Mouse (Mus musculus) limb, embryonic 14.5 days (tissue): Measurements from ENCODE around the gene P2rx1. TPM values are rescaled to one million over a fixed set of nuclear protein-coding genes. Genes with fewer than 3 reads are reported as not detected.

Source experiments
- ATAC-seq: fragments of 200-750 bp; cut with Nextera tagmentation; 2 replicates; pipeline ENCODE4 v1.8.0; 2017; ENCODE audit warnings: low read depth, moderate number of reproducible peaks, moderate TSS enrichment; ENCODE audit not compliant: low FRiP score
- DNase-seq: peaks from one replicate; pipeline ENCODE4 v3.0.0-alpha.2; 2015; ENCODE audit warnings: low spot score
- H3K27ac ChIP-seq: fragments of 300-500 bp; sonication (generic); replicated peaks from 2 replicates; pipeline ENCODE4 v1.5.1; 2014; ENCODE audit warnings: low read depth, mild to moderate bottlenecking, low read length, moderate library complexity, mixed read lengths
- H3K27me3 ChIP-seq: fragments of 300-500 bp; sonication (generic); 2 replicates; pipeline ENCODE4 v1.6.1; 2014; ENCODE audit warnings: low read length, mixed read lengths; ENCODE audit not compliant: control insufficient read depth, insufficient read depth
- H3K36me3 ChIP-seq: fragments of 300-500 bp; sonication (generic); 2 replicates; pipeline ENCODE4 v1.6.1; 2014; ENCODE audit warnings: mild to moderate bottlenecking, low read length, moderate library complexity, mixed read lengths; ENCODE audit not compliant: control insufficient read depth, insufficient read depth
- H3K4me1 ChIP-seq: fragments of 300-500 bp; sonication (generic); 2 replicates; pipeline ENCODE4 v1.6.1; 2014; ENCODE audit warnings: antibody characterized with exemption, low read length, mixed read lengths; ENCODE audit not compliant: control insufficient read depth, insufficient read depth
- H3K4me2 ChIP-seq: fragments of 300-500 bp; sonication (generic); replicated peaks from 2 replicates; pipeline ENCODE4 v1.6.1; 2014; ENCODE audit warnings: low read depth, mild to moderate bottlenecking, low read length, moderate library complexity; ENCODE audit not compliant: severe bottlenecking
- H3K4me3 ChIP-seq: fragments of 300-500 bp; sonication (generic); replicated peaks from 2 replicates; pipeline ENCODE4 v1.5.1; 2014; ENCODE audit warnings: low read length
- H3K9ac ChIP-seq: fragments of 300-500 bp; sonication (generic); 2 replicates; pipeline ENCODE4 v1.6.1; 2014; ENCODE audit warnings: mild to moderate bottlenecking, low read depth, low read length, moderate library complexity; ENCODE audit not compliant: severe bottlenecking
- H3K9me3 ChIP-seq: fragments of 300-500 bp; sonication (generic); 2 replicates; pipeline ENCODE4 v1.6.1; 2016; ENCODE audit warnings: low read length; ENCODE audit not compliant: control insufficient read depth
- POLR2A ChIP-seq: fragments of 200-500 bp; IDR thresholded peaks from 2 replicates; pipeline ENCODE4 v1.8.0; 2012; ENCODE audit warnings: inconsistent platforms, mild to moderate bottlenecking, moderate library complexity, borderline replicate concordance; ENCODE audit not compliant: insufficient read depth, insufficient read length; ENCODE audit errors: extremely low read depth
- WGBS: fragments of 180-500 bp; shearing (Covaris S2); extraction: QIAGEN DNeasy Blood & Tissue Kit; methylation state at CpG from one replicate; pipeline ENCODE4 v1.1.7; 2014; 5-methylcytosine and 5-hydroxymethylcytosine counted together
- polyA plus RNA-seq, 2 experiments: library from polyadenylated mRNA; depleted of rRNA in 1 of 2; stranded (reverse) in 1 of 2; unstranded in 1 of 2; fragments of >200 nt; fragmentation: Nextera tagmentation in 1 of 2; extraction: Ambion mirVana in 1 of 2; gene quantifications; 2 replicates each; pipeline versions ENCODE4 v1.2.1 to v1.2.3; 2012 to 2014

P2rx1 gene
- polyA plus RNA-seq, 2 experiments = 1.8 to 2.2 TPM

DNA sequence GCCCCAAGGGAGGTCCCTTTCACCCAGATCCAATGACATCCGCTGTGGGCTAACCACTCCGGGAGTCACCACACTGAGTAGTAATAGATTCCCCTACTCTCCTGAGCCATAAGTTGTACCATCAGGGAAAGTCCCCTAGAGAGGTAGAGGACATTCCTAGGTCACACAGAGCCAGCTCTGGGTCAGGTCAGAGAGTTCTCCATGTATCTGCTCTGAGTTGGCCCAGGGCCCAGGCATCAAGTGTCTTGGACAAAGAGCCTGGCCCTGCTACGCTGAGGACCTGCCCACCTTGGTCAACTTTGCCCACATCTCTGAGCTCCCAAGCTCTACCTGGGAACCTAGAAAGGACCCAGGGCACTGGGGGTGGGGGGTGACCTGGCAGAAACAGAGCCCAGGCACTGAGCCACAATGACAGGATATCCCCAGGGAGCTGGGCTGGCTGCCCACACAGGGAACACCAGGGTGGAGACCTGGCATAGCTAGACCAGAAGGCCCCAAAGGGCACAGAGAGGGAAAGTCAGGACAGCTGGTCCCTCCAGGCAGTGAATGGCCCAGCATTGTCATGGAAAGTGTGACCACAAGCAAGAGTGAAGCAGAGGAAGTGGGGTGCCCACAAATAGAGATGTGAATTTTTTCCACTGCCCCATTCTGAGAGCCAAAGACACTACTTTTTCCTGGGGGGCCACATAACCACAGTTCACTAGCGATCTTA, 45.3 kb upstream of the P2rx1 start:
- Histone ChIP-seq H3K4me3 (no peak overlapping the region), H3K27ac (no peak overlapping the region), H3K27me3 (no peaks in the 10 kb centered on the region), H3K9me3 (no peaks in the 10 kb centered on the region), H3K9ac (no peak overlapping the region), H3K36me3 (no peaks in the 10 kb centered on the region), H3K4me2 (no peak overlapping the region), H3K4me1 (0 out of 2 replicates have a peak, but pooled peaks cover 4% of the 10 kb centered on the region)
- no peak for ATAC-seq
- TF ChIP-seq POLR2A = no peak
- 89% methylated on average over 4 of the region's 4 CpGs for WGBS
- no peak for DNase-seq

DNA sequence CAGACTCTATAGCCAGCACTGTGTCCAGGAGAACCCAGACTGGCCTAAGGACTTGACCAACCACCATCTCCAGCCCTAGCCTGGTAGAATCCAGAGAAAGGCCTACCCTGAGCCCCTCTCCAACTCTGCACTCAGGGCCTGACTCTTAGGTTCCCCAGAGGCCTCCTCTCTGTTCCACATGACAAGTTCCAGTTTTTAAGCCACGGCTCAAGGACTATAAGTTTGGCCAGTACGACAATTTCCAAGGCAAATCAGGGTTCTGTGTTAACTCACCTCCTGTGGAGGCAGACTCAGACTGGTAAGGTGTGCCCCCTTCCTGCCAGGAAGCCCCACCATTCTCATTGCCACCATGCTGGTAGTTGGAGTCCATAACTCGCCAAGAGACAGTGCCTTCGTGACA, 44.7 kb upstream of the P2rx1 start:
- Histone ChIP-seq H3K36me3 (no peaks in the 10 kb centered on the region), H3K4me1 (0 out of 2 replicates have a peak, but pooled peaks cover 4% of the 10 kb centered on the region), H3K4me3 (no peak overlapping the region), H3K27me3 (peaks cover 4% of the 10 kb centered on the region), H3K27ac (no peak overlapping the region), H3K4me2 (no peak overlapping the region), H3K9ac (no peak overlapping the region), H3K9me3 (no peaks in the 10 kb centered on the region)
- no peak for ATAC-seq
- no peak for DNase-seq
- 83% methylated on average over 4 of the region's 4 CpGs for WGBS
- no peak for TF ChIP-seq POLR2A

DNA sequence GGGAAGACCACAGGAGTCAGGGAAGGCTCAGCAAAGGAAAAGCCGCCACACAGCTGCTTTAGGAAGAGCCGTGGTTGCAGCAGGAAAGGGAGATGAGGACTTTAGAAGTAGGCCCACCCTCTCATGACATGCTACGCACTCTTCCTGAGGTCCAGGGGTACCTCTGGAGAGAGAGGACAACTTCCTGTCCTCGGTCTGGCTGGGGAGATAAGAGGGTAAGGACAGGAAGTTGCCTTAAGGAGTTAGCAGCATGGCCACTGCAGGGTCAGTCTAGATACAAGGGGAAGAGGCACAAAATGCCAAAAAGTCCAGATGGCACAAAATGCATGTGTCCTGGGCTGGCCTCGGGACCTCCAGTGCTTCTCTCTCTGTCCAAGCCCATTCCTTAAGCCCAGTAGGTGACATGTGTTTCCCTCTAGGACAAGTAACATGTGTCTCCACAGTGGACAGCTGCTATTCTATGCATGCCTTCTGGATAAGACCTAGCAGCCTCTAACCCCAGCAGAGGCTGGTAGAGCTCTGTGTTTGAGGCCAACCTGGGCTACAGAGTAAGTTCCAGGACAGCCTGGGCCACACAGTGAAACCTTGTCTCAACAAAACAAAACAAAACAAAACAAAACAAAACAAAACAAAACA, 43.4 kb upstream of the P2rx1 start:
- Histone ChIP-seq H3K4me3 (no peak overlapping the region), H3K9me3 (no peaks in the 10 kb centered on the region), H3K9ac (no peak overlapping the region), H3K4me2 (no peak overlapping the region), H3K27ac (no peak overlapping the region), H3K36me3 (no peaks in the 10 kb centered on the region), H3K27me3 (peaks cover 17% of the 10 kb centered on the region), H3K4me1 (0 out of 2 replicates have a peak, but pooled peaks cover 4% of the 10 kb centered on the region)
- DNase-seq (no peak), ATAC-seq (no peak)
- TF ChIP-seq POLR2A = no peak
- WGBS = 74% methylated on average over 5 of the region's 5 CpGs

DNA sequence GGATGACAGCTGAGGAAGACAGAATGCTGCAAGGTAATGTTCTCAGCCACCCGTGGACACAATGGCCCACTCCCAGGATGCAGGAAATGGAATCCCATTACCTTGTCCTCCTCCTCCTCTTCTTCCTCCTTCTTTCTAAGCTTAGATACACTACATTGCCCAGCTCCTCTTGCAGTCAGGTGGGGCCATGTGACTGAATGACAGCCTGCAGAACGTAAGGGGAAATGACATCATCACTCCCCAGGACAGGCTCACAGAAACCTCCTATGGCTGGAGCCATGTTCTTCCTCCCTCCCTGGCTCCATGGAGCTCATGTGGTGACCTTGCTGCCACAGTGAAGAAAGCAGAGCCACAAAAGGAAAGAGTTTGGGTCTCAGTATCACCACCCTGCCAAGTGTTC, 41.6 kb upstream of the P2rx1 start:
- no peak for TF ChIP-seq POLR2A

DNA sequence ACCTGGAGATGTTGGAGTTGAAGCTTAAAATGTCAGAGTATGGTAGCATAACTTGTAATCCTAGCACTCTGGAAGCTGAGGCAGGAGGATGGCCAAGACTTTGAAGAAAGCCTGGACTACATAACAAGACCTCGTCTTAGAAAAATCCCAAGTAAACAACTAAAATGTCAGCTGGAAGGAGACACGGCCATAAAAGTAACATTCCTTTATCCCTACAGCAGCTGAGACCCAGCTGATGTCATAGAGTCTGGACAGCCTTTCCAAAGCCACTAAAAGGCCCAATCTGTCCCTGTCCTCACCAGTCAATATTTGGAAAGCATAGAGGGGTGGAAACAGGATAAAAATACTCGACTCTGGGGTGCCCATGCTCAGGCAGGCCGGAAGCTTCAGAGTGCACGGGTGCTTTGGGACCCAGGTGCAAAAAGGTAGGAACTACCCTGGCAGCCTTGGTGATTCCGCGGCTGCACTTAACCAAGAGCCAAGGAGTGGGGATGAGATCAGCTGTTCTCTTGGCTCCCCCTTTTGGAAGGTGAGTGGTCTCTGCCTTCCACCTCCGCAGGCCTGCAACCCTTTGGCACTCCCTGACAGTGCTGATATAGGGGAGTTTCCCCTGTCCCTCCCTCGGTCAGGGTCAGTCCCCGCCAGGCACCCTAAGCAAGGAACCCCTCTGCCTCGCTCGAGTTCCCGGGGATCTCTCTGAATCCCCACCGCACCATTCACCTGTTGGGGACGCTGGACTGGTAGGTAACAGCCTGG, 38.8 kb upstream of the P2rx1 start:
- no peak overlapping the region for H3K27ac ChIP-seq
- 11% methylated on average over 15 of the region's 15 CpGs for WGBS
- no peaks in the 10 kb centered on the region for H3K9me3 ChIP-seq
- TF ChIP-seq POLR2A = no peak
- H3K27me3 ChIP-seq = peaks cover 44% of the 10 kb centered on the region
- no peak overlapping the region for H3K9ac ChIP-seq
- no peak overlapping the region for H3K4me3 ChIP-seq
- no peaks in the 10 kb centered on the region for H3K36me3 ChIP-seq
- H3K4me1 ChIP-seq = 0 out of 2 replicates have a peak, but pooled peaks cover 3% of the 10 kb centered on the region
- no peak for DNase-seq
- no peak overlapping the region for H3K4me2 ChIP-seq
- no peak for ATAC-seq

More for the DNA sequence above, 41.6 kb upstream of the P2rx1 start:
- Histone ChIP-seq H3K4me2 (no peak overlapping the region), H3K9me3 (no peaks in the 10 kb centered on the region), H3K27me3 (peaks cover 35% of the 10 kb centered on the region), H3K9ac (no peak overlapping the region), H3K36me3 (no peaks in the 10 kb centered on the region), H3K27ac (no peak overlapping the region), H3K4me1 (0 out of 2 replicates have a peak, but pooled peaks cover 8% of the 10 kb centered on the region), H3K4me3 (no peak overlapping the region)
- DNase-seq (no peak), ATAC-seq (no peak)
- WGBS = 55% methylated on average over 2 of the region's 2 CpGs
